Mouse (Mus musculus): ENCODE measurements at regions not wholly inside any gene's neighbourhood (a gene's known extent, or its start where the extent isn't known, plus 50 kb on each side); places are given as distances from the start of the nearest gene placed in this dataset.

DNA sequence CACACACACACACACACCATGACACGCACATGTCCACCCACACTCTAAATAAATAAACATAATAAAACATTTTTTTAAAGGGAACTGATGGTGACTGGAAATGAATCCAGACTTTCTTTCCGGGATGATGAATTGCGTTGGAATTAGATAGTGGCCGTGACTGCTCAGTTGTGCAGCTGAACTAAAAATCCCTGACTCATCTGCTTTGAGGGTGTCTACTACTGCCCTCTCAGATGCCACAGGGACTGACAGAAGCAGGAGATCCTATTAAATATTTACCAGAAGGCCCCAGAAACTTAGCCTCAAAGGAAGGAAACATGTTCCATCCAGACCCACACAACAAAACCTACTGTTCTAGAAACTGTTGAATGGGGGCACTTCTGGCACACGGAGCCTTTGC, 65.7 kb downstream of the Polr2m start:
- no peak for DNase-seq (ENCODE audit: low spot score)

DNA sequence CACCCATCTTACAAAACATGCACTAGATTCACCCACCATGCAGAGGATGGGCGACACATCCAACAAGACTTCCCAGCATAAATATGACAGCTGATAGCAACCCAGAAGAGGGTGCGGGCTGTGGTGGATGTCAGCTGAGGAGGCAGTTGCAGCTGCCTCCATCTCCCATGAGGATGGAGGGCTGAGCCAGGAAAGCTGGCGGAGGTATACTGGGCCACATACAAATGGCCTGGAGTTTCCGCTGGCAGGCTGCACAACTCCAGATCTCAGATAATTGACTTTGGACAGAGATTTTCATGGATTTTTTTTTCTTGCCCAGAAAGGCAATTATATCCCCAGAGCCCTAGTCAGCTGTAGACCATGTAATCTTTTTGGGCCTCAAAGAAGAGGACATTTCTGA, 67.2 kb downstream of the Polr2m start:
- DNase-seq (ENCODE audit: low spot score), result no peak

DNA sequence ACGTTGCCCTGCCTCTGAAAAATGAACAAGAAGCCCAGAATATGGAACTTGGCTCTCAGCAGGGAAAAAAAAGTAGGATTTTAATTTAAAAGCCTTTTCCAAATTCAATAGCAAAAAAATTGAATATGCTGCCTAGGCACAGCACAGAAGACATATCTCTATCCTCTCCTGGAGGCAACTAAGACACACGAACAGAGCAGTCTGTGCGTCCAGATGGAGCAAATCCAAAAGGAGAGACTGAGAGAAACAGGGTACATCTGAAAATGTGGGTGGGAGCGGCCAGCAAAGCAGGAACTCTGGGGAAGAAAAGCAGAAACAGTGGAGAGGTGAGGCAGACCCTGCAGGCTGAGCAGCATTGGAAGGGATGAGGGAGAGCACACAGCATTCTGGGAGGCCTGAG, 68.5 kb downstream of the Polr2m start:
- no peak for DNase-seq (ENCODE audit: low spot score)

DNA sequence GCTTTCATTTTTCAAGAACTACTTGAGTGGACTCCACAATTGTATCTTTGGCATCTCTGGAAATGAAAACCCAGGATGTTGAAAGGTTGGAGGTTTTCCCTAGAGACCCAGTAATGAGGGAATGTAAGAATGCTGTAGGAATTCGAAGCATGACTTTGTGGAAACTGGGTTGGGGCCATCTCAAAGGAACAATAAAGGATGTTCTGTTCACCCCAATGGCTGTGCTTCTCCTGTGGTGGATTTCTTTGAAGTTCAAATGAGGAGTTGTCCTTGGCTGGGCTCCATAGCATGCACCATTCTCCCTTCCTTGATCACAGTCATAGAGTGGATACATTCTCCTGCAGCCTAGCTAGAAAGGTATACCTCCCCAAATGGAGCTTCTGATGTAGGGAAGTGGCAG, 74.6 kb downstream of the Polr2m start:
- DNase-seq (ENCODE audit: low spot score), result no peak

DNA sequence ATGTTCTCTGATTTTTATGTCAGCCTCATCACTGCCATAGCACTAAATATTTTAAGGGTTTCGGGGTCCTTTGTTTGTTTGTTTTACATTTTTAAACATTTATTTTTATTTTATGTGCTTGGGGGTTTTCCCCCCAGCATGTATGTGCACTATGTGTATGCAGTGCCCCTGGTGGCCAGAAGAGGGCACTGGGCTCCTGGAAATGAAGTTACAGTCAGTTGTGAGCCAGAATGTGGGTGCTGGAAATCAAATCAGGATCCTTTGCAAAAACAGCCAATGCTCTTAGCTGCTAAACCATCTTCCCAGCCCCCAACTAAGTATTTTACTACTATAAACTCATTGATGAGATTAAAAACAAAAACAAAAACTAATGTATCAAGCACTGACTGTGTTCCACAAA, 75.8 kb downstream of the Polr2m start:
- no peak for DNase-seq (ENCODE audit: low spot score)

DNA sequence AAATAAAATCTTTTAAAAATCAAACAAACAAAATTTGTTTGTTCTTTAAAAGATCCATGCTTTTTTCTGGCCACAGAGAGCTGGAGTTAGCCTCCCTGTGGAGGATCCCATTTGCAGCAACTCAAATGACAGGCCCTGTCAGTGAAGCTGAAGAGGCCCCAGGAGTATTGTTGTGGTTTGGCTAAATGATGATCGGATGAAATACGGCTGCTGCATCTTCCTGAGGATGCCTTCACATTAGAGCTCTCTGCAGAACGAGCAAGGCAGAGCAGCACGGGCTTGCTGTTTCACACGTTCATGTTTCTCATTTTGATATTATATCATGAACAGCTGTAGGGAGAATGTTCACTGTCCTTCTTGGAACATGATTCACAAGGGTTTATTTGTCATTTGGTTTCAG, 76.8 kb downstream of the Polr2m start:
- DNase-seq (ENCODE audit: low spot score), result no peak

DNA sequence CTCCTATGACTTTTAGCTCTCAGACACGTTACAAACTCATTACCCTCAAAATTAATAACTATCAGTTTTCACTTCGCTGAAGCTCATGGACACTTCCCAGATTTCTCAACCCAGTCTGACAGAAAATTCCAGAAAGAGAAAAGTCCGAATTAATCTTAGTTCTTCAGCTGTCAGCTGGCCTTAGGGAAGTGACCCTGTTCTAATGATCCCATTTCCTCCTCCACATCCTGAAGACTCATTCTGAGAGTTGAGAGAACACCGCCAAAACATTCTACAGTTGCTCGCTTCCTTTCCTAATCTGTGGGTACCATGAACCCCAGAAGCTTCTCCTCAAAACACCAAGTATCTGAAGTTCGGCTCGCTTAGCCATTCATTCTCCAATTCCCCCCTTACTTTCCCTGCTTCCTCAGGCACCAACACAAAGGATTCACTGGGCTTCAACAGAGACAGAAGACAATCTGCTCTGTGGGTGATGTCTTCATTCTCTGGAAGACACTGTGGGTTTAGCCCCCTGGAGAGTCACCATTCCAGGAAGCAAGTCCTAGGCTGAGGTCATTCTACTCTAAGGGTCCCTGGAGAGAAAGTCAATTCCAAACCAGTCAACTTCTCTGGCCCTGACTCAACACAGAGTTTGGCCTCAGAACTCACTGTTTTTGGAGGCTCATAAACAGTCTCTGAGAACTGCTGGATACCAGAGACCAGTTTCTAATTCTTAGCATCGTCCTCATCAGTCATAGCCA, 81.2 kb downstream of the Polr2m start:
- no peak for DNase-seq (ENCODE audit: low spot score)

DNA sequence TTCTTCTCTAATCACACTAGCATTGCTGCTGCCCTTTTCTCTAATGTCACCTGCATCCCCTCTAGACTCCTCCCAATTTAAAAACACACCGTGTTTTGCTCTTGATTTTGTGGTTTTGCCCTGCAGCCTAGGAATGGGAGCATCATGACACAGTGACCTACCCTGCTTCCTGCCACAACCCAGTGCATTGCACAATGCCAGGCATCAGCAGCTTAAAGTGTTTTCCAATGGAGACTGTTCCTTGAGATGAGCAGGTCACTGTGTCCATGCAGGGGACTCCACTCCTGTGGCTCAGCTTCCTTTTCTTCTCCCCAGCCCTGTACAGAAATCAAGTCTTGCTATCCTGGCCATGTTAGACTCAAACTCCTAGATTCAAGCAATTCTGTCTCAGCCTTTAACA, 84.1 kb downstream of the Polr2m start:
- no peak for DNase-seq (ENCODE audit: low spot score)

DNA sequence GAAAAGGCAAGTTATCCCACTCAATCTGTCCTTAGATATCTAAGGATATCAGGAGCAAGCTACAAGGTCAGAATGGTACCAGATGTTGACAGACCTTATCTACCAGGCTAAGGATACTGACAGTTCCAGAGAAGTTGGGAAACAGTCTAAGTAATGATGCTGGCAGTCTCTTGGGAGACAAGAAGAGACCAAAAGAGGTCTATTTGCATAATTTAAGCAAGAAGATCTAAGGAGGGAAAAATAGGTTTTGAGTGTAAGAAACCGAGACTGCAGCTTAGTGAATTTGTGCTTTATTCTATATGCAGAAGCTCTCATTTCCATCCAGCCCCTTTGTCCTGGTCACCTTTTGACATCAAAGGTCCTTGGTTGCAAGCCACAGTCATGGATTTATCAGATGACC, 86.4 kb downstream of the Polr2m start:
- no peak for DNase-seq (ENCODE audit: low spot score)

DNA sequence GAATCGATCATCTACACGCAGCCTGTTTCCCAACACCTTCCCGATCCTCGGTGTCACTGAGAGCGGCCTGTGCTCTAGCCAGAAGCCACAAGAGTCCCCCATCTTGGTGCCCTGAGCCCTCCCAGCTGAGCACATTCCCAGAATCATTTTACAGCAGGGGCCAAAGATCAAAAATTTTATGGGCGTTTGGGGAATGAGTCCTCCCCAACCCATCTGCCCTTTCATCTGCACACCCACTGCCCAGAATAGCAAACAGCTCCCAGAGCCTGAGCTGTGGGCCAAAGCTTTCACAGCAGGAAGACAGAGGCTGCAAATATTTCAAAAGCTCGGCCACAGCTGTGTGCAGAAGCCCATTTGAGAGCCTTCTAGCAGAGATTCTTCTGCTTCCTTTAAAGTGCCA, 89.0 kb downstream of the Polr2m start:
- peak; percentile 6 for DNase-seq (ENCODE audit: low spot score)

DNA sequence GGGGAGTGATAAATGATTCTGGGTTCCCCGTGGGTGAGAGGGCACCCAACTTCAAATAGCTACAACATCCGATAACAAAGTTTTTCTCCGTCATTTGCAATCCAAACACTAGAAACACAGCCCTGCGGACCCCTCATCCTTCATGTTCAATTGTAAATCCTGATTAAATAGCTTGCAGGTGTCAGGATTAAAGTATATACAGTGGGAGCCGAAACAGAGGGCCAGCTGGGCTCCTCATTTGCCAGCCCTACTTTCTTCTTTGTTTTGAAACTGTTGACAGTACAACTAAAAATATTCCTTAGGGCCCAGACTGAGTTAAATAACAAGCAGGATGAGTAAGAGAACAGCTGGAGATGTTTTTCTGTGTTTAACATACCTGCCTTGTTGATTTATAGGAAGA, 95.5 kb downstream of the Polr2m start:
- DNase-seq (ENCODE audit: low spot score), result no peak

DNA sequence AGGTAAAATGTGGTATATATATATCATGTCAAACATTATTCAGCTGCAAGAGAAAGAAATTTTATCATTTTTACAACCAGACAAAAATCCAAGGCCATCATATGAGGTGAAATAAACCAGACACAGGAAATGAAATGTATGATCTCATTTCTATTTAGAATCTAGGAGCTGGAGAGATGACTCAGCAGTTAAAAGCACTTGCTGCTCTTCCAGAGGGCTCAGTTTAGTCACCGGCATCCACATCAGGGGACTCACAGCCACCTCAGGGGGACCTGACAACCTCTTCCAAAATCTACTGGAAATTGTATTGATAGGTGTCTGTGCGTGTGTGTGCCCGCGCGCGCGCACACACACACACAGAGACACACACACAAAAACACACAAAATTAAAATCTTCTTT, 98.3 kb downstream of the Polr2m start:
- DNase-seq (ENCODE audit: low spot score), result no peak

DNA sequence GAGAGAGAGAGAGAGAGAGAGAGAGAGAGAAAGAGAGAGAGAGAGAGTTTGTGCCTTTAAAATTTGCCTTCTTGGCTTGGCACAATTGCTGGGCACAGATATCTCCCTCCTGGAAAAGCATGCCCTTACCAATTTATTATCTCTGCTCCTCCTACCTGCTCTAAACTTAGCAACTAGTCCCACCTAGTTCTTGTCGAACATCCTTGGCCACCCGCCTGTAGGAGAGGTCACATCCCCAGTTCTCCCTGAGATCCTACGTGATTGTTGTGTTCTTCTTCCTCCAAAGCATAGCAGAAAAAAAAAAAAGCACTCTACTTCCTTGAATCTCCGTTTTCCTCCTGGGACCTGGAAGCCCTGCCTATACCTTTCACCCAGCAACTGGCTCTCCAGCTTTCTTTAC, 101.8 kb downstream of the Polr2m start:
- DNase-seq (ENCODE audit: low spot score), result no peak

DNA sequence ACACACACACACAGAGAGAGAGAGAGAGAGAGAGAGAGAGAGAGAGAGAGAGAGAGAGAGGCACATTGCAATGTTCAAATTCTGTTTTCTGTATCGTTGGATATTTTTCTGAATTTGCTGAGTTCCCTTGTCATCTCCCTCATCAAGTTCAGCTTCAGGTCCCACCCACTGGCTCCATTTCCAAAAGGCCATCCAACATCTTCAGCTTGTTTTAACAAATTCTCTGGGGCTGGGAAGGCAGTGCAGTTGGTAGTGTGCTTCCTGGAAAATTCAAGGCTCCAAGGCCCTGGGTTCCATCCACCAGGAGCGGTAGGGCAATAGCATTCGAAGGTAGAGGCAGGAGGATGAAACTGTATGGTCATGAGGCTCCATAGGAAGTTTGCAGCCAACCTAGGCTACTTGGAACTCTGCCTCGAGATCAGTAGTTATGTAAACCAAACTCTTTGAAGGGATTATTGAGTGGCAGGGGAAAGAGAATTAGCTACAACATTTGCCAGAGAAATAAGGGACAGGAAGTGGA, 105.9 kb downstream of the Polr2m start:
- no peak for DNase-seq (ENCODE audit: low spot score)

DNA sequence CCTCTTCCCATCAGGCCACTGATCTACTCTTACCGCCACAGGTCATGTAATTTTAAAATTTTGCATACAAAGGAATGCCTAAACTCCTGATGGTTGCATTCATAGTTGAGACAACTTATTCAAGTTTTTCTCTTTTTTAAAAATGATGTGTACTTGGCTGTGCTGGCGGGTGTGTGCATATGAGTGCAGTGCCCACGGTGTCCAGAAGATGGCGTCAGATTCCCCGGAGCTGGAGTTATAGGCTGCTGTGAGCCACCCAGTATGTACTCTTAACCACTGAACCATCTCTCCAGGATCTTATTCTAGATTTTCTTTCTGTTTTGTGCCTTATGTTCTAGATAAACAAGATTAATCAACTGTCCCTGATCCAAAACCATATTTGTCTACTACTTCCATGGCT, 116.0 kb downstream of the Polr2m start:
- DNase-seq (ENCODE audit: low spot score), result no peak

DNA sequence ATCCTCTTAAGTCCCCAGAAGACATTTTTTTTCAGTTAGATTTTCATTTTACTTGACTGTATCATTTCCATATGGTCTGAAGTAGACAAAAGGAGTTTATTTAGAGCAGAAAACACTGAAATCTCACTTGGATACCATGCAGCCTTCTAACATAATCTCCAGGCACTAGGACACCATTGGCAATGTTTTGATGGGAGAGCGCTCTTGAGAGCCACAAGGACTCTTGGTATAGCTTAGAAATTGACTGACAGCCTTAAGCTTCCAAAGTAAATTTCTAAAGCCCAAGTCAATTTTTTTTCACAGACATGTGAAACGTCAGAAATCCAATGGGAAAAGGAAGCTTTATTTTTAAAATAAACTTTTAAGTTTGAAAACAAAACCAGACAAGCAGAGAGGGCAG, 116.5 kb downstream of the Polr2m start:
- no peak for DNase-seq (ENCODE audit: low spot score)

DNA sequence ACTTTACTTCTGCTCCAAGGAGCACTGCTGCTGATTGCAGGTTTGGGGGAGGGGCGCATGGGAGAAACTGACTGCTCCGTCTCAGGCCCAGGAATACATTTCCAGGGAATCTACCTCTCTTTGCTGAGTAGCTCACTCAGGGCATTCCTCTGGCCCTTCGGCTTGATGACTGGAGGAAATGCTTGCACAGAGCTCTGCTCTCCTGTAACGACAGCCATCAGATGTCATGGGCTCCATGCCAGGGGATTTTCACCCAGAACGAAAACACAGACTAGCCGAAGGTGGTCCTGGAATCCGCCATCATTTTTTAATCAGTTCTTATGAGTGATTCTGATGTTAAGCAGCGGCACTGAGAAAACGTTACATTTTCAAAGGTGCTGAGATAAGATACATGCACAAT, 119.2 kb downstream of the Polr2m start:
- peak; percentile 63 for DNase-seq (ENCODE audit: low spot score)

DNA sequence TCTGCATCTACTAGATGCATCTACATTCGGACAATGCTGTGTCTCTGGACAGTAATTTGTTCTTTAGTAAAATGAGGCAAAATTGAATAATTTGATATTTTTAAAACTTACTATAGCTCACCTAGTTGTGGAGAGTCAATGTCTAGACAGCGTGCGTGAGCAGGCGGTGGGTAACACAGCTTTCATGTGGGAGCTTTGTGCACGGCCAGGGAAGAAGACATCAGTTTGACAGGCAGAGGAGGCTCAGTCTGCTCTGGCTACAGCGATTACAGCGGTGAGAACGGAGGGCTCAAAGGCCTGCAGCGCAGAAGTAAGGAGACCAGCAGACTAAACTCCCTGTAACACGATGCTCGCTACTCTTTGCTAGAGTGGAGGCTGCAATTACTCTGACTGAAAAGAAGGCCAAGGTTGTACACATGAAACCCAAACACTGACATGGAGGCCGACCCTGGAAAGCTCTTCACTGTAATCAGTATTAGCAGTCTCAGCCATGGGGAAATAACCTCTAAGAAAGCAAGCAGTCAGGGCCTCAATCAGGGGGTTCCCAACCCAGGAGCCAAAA, 120.5 kb downstream of the Polr2m start:
- DNase-seq (ENCODE audit: low spot score), result no peak

DNA sequence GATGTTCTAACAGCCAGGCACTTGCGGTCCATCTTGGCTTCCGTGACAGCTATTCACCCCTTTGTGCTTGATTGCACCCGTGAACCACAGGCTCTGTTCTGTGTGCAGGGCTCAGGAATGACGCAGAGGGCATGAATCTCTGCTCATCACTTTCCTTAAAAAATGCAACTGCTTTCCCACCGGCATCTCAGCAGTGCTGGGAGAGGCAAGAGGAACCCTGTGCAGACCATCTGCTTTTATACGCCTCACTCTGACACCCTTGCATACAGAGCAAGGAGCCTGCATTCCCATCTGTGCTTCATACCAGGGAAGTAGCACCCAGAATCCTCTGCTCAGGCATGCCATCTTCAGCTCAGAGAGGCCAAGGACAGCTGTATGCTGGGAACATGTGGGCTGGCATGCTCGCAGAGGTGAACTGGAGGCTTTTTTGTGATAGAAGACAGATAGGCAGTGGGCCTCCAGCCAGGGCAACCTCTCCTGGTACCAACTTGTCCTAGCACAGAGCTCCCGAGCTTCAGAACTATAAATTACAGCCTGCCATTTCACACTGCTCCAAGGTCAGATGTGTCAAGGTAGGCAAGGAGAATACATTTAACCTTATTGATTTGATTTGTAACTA, 121.6 kb downstream of the Polr2m start:
- DNase-seq (ENCODE audit: low spot score), result no peak

DNA sequence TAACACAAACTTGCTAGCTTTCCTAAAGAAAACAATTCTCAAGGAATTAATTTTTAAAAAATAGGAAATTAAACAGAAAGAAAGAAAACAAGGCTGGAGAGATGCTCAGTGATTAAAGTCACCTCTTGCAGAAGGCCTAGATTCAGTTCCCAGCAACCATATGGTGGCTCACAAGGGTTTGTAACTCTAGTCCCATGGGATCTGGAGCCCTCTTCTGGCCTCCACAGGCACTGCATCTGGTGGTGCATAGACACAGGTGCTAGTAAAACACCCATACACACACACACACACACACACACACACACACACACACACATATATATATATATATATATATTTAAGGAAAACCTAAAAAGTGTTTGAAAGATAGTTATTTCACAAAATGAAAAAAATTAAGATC, 123.3 kb downstream of the Polr2m start:
- no peak for DNase-seq (ENCODE audit: low spot score)

DNA sequence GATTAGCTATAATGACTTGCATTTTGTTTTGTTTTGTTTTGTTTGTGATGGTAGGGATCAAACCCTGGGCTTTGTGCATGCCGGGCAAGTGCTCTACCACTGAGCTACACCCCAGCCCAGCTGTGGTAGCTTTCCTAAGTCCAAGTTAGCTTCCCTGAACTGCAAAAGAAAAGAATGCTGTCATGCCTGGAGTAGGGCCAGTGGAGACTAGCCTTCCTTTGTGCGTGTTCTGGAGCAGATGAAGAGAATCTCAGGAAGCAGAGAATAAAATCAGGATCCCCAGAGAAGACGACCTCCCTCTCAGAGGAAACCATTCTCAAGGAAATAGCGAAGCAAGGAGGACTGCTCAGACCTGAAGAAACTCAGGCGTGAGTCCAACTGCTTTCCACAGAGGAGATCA, 123.8 kb downstream of the Polr2m start:
- DNase-seq (ENCODE audit: low spot score), result no peak

DNA sequence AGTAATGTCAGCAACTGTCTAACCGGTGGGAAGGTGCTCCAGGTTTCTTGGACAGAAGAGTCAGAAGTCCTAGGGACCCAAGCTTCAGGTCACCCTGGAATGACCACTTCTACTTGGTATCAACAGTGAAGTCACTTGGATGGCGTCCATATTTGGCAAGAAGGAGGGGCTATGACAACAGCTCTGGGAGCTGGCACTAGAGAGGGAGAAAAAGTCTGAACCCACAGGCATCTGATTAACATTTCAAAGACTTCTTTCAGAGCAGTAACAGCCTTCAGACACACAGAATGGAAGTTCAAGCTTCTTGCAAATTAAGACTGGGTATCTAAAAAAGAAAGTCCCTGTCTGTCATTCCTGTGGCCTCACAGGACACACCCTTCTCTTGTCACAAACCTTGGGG, 124.4 kb downstream of the Polr2m start:
- no peak for DNase-seq (ENCODE audit: low spot score)

DNA sequence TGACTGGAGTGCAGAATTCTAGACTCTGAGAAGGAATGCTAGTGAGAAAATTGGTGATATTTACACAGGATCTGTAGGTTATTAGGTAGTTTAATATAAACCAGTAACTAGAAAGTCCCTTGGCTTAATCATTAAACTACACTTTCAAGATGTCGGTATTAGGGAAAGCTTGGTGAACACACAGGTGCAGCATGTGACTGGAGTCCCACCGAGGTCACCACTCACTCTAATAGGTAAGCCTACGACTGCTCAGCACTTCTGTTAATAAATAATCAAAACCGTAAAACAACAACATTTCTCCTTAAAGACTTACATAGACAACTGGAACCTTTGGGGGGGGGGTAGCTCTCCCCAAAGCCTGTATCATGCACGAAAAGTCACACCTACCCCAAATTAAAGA, 125.1 kb downstream of the Polr2m start:
- peak; percentile 55 for DNase-seq (ENCODE audit: low spot score)

DNA sequence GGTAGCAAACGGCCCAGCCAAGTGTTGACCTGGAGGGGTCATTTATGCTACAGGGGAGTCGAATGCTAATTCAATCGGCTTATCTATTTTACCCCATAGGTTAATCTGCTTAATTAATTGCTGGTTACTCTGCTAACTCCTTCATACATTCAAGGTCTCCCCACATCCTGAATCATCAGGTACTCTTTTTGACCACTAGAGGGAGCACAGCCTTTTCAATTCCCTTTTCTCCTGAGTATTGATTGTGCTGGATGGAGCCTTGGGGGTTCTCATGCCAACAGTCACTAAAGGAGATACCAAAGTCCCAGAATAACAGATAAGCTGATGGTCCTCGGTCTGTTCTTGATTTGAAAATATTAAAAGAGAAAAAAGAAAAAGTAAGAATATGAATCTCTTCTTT, 126.8 kb downstream of the Polr2m start:
- no peak for DNase-seq (ENCODE audit: low spot score)

Data from yolk sac, embryonic 10.5 days (tissue).